Mouse (Mus musculus) cortical plate, adult 2 months (tissue): ENCODE results near the gene Pgap3. TPM values are rescaled to one million over a fixed set of nuclear protein-coding genes. Genes with fewer than 3 reads are reported as not detected.

Experiments
- H3K27ac ChIP-seq: fragments of 200-500 bp; 2 replicates; pipeline ENCODE4 v1.5.1; 2012; ENCODE audit warnings: low read length, control low read depth, inconsistent platforms; ENCODE audit not compliant: insufficient read depth
- H3K4me1 ChIP-seq: fragments of 200-500 bp; 2 replicates; pipeline ENCODE4 v1.6.1; 2011; ENCODE audit warnings: low read length; ENCODE audit not compliant: control insufficient read depth, insufficient read depth
- H3K4me3 ChIP-seq: fragments of 200-500 bp; 2 replicates; pipeline ENCODE4 v1.5.1; 2011; ENCODE audit warnings: mild to moderate bottlenecking, low read length, control low read depth; ENCODE audit not compliant: insufficient read depth
- CTCF ChIP-seq: fragments of 200-500 bp; IDR thresholded peaks from 2 replicates; pipeline ENCODE4 v1.5.1; 2011; ENCODE audit warnings: mild to moderate bottlenecking, control low read depth, low read length; ENCODE audit not compliant: insufficient read depth; ENCODE audit errors: extremely low read depth
- POLR2A ChIP-seq: fragments of 200-500 bp; IDR thresholded peaks from 2 replicates; pipeline ENCODE4 v1.6.1; 2011; ENCODE audit warnings: mild to moderate bottlenecking, low read length, control low read depth; ENCODE audit not compliant: insufficient read depth; ENCODE audit errors: extremely low read depth
- polyA plus RNA-seq: library from polyadenylated mRNA; depleted of rRNA; stranded (reverse); fragments of >200 nt; gene quantifications from 2 replicates; pipeline ENCODE4 v1.2.3, GENCODE M21; 2012

Gene Pgap3
- polyA plus RNA-seq, 1 experiment: 14.4 TPM

DNA sequence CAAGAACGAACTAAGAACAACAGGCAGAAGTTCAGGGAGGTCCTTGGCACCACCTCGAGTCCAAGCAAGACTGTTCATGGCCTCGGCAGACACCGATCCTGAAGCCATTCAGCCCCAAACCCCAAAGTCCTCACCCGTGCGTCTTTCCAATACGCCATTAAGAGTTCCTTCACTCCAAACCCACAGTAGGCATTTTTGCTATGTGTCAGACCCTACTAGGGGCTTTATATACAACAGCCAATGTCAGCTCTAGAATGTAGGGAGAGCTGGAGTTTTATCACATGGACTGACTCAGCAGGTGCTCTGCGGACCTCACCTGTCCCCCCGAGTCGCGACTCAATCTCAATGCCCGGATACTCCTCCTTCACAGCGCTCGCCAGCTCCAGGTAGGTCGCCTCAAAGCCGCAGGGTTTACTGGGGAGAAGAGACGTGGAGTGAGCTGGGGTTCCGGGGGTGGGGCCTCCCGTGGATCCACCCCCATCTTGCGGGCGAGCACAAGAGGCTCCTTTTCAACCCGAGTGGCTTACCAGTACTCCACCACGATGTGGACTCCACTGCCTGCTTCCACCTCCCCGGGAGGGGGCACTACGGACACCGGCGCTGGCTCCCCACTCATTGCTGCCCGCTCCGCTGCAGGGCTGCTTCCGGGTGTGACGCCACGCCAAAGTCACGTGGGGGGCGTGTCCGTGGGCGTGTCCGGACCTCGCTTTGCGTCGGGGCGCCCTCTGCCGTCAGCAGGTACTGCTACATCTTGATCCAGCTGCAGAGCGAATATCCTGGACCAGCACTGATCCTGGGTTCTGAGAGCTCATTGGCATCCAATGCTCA lies 38.3 kb upstream of the Pgap3 start, which contains the start of gene Mien1:
Mien1 (minus strand) TSS at position 661 of the 828 bp plus-strand sequence.
- Histone ChIP-seq H3K27ac (no peak within 1 kb of the TSS), H3K4me1 (no peaks in the 10 kb centered on the region), H3K4me3 (peak within 1 kb of the TSS; percentile 64)
- TF ChIP-seq POLR2A (peak; percentile 85), CTCF (peak; percentile 83)

DNA sequence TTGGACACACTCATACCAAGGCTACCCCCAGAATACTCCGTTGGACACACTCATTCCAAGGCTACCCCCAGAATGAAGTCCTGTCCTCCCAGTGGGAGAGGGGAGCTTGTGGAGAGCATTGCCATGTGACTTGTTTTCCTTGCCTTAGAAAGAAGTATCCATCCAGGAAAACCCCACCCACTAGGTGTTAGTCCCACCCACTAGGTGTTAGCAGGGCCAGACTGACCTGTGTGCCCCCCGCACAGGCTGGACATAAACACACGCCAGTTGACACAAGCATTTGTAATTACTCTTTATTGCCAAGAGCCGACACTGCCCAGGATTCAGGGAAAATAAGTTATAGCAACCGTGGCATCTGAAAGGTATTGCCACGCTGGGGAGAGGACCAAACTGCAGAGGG lies 37.2 kb upstream of the Pgap3 start:
- Histone ChIP-seq H3K27ac (no peak overlapping the region), H3K4me3 (no peak overlapping the region; the same call in 1 of the 2 replicates), H3K4me1 (no peaks in the 10 kb centered on the region)
- TF ChIP-seq CTCF (no peak), POLR2A (no peak)

DNA sequence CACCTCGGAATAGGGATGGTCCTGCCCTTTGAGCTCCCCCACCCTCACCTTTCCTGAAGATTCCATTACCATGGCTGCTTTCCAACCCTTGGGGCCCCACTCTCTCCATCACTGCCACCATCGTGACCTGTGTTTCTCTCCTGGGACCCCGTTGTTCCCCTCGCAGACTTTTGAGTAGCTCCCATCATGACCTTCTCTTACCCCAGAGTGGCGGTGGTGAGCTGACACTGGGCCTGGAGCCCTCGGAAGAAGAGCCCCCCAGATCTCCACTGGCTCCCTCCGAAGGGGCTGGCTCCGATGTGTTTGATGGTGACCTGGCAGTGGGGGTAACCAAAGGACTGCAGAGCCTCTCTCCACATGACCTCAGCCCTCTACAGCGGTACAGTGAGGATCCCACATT lies 35.4 kb upstream of the Pgap3 start:
- no peak overlapping the region for H3K27ac ChIP-seq
- H3K4me3 ChIP-seq: no peak overlapping the region
- no peak for TF ChIP-seq CTCF
- H3K4me1 ChIP-seq: no peaks in the 10 kb centered on the region

DNA sequence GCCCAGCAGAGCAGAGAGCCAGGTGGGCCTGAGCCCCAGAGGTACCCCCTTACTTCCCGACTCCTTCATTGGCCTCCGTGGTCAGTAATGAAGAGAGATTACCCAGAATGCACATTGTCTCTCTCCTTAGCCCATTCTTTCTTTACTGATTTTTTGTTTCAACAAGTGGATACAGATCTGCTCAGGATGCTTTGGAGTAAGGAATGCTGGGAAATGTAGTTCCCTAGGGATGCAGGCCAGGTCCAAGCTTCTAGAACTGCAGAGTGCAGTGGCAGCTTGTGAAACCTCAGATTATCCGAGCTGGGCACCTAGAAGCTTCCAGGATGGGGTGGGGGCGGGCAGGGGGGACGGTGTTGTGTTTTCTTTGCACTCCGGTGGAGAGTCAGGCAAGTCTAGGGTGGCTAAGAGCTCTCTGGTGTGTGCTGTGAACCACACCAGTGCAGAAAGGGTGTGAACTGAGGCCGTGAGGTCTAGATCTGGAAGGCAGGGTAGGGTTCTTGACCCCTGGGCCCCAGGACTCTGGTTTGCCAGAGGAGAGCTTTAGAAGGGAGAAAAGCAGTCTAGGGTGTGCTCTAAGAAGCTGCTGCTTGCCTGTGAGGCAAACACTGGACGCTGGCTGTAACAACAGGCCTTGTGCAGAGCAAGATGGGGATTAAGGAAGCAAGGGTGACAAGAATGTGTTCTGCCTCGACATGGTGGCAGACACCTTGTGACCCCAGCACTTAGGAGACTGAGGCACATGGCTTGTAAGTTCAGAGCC lies 31.6 kb upstream of the Pgap3 start:
- Histone ChIP-seq H3K27ac (no peak overlapping the region), H3K4me3 (no peak overlapping the region), H3K4me1 (no peaks in the 10 kb centered on the region)
- TF ChIP-seq POLR2A: no peak
- no peak for TF ChIP-seq CTCF

DNA sequence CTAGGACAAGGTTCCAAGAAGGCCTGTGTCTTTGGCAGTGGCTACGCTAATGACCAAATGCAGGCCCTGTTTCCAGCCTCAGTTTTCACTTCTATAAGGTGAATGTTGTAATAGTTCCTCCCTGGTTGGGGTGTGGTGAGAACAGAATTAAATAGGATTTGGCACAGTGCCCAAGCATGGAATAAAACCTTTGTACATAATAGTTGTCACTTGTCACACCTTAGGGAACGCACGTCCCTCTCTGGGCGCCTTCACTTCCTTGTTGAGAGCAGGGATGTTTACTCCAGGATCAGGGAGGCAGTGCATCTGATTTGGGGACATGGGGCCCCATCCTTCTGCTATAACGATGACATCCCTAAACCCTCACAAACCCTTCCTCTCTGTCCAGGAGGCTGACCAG lies 28.1 kb upstream of the Pgap3 start:
- Histone ChIP-seq H3K4me1 (no peaks in the 10 kb centered on the region), H3K4me3 (no peak overlapping the region), H3K27ac (no peak overlapping the region)
- TF ChIP-seq CTCF: no peak
- no peak for TF ChIP-seq POLR2A

DNA sequence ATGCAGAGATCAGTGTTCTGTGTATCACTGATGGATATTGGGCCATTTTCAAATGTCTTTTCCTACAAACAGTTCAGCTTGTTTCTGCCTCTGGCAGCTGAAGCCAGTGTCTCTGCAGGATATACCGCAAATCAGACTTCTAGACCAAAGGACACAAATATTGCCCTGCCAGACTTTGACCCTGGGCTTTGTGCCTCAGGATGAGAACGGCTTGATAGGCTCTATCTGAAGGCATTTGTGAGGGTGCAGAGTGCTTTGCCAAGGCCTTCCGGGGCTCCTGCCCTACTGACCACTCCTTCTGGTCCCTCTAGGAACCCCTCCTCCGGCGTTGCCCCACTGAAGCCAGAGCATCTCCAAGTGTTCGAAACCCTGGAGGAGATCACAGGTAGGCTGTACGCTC lies 26.3 kb upstream of the Pgap3 start:
- Histone ChIP-seq H3K27ac (no peak overlapping the region), H3K4me3 (no peak overlapping the region), H3K4me1 (no peaks in the 10 kb centered on the region)
- TF ChIP-seq CTCF (no peak), POLR2A (no peak)

- peaks cover 2% of the 10 kb centered on the region; the same call in 1 of the 2 replicates for H3K4me1 ChIP-seq
- H3K4me3 ChIP-seq: no peak overlapping the region
- TF ChIP-seq POLR2A (no peak), CTCF (no peak)
- 0 out of 2 replicates have a peak overlapping the region, but pooled peaks have one; percentile 5 for H3K27ac ChIP-seq
These were observed 18.8 kb upstream of the Pgap3 start for GRCm38 (mm10) chr11:98418939-98419547.

GRCm38 (mm10) chr11:98418273-98418672 lies 18.0 kb upstream of the Pgap3 start:
- TF ChIP-seq POLR2A: no peak
- no peak for TF ChIP-seq CTCF
- peaks cover 2% of the 10 kb centered on the region; the same call in 1 of the 2 replicates for H3K4me1 ChIP-seq
- no peak overlapping the region for H3K4me3 ChIP-seq
- no peak overlapping the region for H3K27ac ChIP-seq

GRCm38 (mm10) chr11:98417074-98417473 lies 16.8 kb upstream of the Pgap3 start:
- TF ChIP-seq CTCF: no peak
- TF ChIP-seq POLR2A: no peak
- peaks cover 2% of the 10 kb centered on the region; the same call in 1 of the 2 replicates for H3K4me1 ChIP-seq
- H3K27ac ChIP-seq: no peak overlapping the region
- H3K4me3 ChIP-seq: no peak overlapping the region

DNA sequence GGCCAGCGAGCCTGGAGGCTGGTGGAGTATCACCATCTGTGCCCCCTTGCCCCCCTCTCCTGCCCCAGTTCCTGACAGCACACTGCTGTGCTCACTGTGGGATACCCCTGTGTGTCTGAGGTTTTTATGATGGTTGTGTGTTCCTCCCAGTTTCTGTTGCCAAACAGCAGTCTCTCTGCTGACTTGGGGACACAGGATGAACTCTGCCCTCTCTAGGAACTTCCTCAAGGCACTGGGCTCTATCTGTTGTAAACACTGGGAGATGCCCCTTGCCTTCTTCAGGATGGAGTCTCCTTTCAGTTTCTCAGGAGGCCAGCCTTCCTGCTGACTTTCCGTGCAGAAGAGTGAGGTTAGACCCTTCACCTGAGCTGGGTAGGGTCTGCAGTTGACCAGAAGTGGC lies 13.9 kb upstream of the Pgap3 start:
- Histone ChIP-seq H3K27ac (no peak overlapping the region), H3K4me1 (peaks cover 2% of the 10 kb centered on the region; the same call in 1 of the 2 replicates), H3K4me3 (no peak overlapping the region)
- TF ChIP-seq CTCF (no peak), POLR2A (no peak)
